Mouse (Mus musculus) megakaryocyte progenitor cell, adult 5-6 weeks (primary cell): ENCODE data around the gene Fcrls. TPM values are rescaled to one million over a fixed set of nuclear protein-coding genes. Genes with fewer than 3 reads are reported as not detected.

Experiments used
- ATAC-seq: replicated peaks from 2 replicates; pipeline ENCODE4 v1.8.0; 2016; ENCODE audit warnings: mild to moderate bottlenecking, moderate TSS enrichment, inconsistent platforms; ENCODE audit not compliant: poor library complexity
- total RNA-seq, 2 experiments: library from RNA; stranded (forward) in 1 of 2; stranded (reverse) in 1 of 2; fragments of 157-497, 149-512 nt in 1 of 2; fragments of 200-1000 nt in 1 of 2; gene quantifications; 2 replicates each; pipeline versions ENCODE4 v1.2.3 to v1.2.4; 2015 to 2017

Gene Fcrls
- total RNA-seq (2015) (not detected in 2 replicates), total RNA-seq (2017) (0.67 TPM in 1 of 2 replicates, not detected in the other)

DNA sequence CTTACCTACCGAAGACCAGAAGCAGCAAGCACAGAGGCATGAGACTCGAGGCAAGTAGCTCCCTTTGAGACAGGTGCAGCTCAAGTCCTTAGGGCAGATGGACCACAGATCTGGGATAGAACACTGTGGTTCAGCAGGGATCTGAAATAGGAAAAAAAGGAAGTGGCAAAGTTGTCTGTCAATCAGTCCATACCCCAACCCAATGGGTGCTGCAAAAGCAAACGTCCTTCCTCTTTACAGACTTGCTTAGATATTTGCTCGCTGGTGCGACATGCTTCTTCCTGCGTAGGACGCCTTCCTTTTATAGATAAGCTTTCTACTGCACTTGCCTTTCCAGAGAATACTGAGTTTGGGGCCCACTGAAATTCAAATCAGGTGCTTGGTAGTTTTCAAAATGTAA, at the start of gene Fcrls:
Fcrls (minus strand) TSS at position 303 of the 400 bp plus-strand sequence.
- ATAC-seq: peak; percentile 86

DNA sequence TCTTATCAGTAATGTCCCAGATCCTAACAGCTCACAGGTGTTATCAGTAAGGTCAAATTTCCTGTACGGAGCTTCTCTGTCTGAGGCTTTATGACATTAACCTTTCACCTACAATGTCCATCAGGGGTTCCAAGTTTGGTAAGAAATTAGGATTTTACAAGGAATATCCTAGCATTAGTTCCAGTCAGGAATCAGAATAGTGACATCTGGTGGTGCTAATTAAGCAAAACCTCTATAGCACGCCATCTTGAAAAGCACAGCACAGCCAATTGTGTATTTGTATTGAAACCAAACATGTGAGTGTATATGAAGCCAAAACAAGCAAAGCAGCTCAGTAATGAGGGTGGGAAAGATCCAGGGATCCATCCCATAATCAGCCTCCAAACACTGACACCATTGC, 46.4 kb upstream of the Fcrls start:
- ATAC-seq: no peak

DNA sequence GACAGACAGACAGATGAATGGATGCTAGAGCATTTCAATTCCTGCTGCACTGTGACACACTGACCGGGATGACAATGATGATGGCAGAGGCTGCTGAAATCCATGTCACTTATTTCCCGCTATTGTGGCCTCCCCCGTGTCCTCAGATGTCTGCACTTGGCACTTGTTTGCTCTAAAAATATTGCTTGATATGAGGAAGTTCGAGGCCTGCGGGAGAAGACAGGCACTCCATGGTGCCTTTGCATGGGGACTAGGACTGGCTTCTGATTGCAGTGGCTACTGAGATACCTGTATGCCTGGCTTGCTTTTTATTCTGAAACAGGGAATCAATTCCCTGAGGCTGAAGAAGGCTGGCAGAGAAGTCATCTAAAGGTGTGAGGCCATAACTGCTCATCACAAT, 36.4 kb upstream of the Fcrls start:
- no peak for ATAC-seq

DNA sequence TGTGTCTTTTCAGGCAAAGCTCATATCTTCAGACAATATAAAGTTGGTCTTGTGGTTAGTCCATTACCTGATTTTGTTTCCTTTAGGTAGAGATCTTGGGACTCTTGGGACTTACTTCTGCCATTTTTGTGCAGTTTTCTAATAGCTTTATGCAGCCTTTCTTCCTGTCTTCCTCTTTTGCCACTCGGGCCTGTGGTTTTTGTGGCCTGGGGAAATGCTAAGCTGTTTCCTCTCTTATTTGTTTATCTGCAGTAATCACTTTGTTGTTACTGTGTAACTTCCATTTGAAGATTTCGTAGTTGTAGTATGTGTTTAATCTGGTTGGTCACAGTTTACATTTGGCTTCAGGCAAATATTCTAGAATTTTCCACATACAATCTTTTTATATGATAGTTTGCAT, 10.8 kb upstream of the Fcrls start:
- peak; percentile 86 for ATAC-seq

DNA sequence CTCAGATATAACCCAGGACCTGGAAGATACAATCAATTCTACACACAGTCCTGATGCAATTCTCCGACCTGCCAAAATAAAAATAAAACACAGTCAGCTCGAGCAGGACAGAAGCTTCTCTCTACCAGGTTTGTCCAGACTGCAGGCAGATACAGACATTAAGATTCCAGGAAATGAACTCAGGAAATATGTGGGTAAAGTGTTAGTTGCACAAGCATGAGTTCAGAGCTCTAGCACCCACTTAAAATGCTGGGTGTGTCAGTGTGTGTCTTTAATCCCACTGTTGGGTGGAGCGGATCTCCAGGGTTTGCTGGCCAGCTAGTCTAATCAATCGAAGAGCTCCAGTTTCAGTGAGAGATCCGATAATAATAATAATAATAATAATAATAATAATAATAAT, 3.0 kb upstream of the Fcrls start:
- peak; percentile 73 for ATAC-seq

DNA sequence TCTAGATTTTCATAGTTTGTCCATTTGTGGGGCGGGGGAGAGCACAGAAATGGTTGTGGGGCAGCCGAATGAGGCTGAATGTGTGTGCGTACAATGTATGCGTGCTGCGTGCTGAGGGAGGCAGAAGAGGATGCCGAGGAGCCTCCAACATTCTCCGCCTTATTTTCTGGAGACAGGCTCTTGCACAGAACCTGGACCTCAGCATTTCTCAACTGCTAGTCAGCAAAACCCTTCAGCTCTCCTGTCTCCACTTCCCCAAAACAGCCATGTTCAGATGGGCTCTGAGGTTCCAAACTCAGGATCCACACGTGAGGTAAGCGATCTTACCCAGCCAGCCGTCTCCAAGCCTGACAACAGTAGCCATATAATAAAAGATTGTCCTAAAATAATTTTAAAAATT, 8.3 kb downstream of the Fcrls start:
- ATAC-seq: no peak

DNA sequence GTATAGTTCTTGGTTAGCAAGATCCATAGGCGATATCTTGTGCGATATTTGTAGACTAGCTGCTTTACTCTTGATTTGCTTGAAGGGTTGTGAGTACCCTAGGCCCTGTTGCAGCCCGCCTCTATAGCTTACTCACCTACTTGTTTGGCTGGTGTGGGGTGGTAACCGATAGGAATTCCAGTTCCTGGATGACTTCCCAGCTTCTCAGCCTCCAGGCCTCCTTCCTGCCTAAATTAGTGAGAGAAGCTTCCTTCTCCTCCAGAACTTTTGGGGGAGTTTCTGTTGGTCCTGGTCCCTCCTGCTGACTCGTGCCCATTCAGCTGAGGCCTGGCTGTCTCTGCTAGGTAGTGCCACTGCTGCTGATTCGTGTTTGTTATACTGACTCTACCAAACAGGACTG, 14.0 kb downstream of the Fcrls start:
- ATAC-seq: no peak

DNA sequence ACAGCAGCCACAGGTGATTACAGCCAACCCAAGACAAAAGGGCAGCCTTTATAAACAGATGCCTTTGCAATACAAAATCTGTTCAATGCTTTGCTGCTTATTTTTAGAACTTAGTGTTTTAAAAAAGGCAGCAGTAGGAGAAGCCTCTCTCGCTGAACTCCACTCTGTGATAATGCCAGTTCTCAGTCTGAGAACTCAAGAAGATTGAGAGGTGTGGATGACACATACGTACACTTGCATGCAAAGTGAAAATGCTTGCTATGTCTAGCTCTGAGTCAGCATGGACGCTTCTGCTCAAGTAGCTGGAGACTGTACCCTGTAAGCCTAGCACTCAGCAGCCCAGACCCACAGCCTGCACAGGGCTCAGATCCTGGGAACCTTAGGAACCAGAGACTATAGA, 16.2 kb downstream of the Fcrls start:
- ATAC-seq: no peak

DNA sequence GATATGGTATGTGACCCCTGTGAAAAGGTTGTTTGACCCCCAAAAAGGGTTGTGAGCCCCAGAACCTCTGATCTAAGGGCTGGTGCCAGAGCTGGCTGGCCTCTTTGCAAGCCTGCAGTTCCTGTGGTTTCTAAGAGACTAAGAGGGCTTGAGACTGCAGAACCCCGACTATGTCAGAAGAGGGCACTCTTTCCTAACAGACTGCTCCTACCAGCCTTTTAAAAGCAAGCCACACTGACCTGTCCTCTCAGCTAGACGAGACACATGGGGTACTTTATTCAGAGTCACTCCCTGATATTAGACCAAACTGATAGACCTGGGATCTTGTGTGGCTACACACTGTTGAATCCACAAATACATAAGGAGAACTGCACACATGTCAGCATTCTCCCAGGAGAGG, 19.9 kb downstream of the Fcrls start:
- peak; percentile 76 for ATAC-seq

DNA sequence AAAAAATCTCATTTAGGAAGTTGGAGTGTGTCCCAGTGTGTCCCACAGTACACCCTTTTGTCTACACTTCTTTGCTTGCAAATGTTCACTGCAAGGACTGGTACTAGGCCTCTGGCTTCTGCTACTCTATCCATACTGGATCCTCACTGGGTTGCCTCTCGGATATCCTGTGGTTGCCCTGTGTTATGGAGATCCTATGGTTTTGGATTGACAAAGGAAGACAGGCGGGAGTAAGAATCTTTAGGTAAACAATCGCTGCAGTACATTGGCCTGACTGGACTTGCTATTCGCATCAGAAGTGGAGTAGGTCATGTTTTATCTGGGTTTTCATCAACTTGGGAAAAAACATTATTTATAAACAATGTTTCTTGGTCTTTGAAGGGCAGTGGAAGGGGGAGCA, 22.6 kb downstream of the Fcrls start:
- ATAC-seq: no peak

DNA sequence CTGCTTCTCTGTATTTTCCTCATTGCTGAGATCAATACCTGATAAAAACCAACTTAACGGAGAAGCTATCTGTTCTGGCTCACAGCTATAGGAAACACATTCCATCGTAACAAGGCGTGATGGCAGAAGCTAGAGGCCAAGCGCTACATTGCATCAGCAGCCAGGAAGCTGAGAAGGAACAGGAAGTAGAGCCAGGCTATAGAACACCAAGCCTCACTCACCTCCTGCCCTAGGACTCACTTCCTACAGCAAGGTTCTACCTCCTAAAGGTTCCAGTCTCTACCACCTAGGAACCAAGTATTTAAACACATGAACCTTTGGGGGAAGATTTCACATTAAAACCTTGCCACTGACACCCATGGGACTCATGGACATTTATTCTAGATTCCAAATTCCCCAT, 39.9 kb downstream of the Fcrls start:
- no peak for ATAC-seq

DNA sequence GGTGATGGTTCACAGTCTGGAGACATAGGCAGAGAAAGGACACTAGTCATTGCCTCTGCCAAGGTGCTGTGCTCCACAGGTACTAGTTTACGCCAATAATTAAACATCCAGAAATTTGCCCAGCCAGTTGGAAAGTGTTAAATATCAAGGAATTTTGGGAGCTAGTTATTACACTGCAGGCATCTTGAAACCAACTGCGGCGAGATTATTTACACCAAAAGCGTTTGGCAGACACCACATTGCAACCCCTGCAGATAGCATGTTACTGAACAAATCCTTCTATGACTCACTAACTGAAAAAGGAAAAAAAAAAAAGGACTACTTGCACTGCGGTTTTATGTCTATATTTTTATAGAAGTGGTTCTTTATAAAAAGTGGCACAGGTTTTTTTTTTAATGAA, 41.2 kb downstream of the Fcrls start:
- ATAC-seq: no peak

DNA sequence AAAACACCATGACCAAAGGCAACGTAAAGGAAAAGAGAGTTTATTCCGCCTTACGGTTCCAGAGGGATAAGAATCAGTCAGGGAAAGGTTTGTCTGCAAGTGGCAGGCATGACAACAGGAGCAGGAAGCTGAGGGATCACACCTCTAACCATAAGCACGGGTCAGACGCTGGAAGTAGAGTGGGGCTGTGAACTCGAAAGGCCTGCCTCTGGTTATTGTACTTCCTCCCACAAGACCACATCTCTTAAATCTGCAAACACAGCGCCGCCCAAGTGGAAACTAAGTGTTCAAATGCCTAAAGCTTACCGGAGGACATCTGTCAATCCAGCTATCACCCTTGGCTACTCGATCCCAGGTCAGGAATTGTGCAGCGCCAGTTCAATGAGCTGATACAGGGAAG, 48.4 kb downstream of the Fcrls start:
- no peak for ATAC-seq

DNA sequence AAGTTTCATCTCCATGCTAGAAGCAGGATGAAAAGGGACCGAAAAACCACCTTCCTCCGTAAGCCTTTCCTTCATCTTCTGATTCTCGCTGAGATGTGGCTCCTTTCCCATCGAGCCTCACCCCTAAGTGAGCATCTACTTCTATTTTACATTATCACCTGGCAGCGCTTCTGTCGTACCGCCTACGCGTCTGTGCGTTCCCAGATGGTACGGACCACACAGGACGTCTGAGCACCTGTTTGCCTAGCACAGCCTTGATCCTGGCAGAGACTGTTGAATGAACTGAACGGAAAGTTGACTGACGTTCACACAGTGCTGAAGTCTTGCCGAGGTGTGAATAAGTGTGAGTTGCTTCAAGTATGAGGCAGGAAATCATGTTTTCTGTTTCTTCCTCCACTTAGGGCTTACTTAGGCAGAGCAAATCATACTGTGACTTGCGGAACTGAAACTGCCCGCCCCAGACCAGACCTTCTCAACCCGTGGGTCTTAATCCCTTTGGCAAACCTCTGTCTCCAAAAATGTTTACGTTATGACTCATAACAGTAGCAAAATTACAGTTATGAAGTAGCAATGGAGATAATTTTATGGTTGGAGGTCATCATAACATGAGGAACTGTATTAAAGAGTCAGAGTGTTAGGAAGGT, 49.2 kb downstream of the Fcrls start:
- no peak for ATAC-seq

DNA sequence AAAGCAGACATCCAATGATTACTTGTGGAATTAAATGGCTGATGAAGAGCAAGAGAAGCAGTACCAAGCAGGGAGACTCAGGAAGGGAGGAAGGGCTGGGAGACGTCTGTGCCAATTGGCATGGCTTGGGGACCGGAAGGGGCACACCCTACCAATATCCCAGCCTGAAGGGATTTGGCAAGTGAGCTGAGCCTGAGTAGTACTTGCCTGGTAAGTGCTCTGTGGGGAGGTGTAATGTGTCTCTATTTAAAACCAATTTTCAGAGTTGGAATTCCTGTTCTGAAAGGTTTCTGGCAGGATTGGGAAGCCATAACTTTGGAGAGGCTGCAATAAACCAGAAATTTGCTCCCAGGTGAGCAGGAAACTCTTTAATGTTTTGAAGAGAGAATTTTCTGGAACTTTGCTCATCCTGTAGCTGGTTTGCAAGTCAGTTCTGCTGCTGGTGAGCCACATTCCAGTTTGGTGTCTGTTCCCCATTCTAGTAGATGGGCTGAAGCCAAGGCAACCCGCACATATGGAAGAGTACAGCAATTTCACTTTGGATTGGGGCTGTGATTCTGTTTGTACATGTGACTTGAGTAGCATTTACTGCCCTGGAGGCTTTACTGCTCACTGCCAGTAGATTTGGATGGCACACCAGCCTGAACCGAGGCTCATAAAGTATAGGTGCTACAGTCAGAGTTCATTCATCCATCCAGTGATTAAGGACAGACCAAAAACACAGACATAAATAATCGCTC, 57.0 kb downstream of the Fcrls start:
- no peak for ATAC-seq

Other genes starting within 250 kb of the Fcrls start
- not detected in 2 replicates for gene Kirrel, start 89.0 kb downstream of the Fcrls start, total RNA-seq (2015)
- not detected in 2 replicates for gene Kirrel, start 89.0 kb downstream of the Fcrls start, total RNA-seq (2017)
- 0.20 TPM in 1 of 2 replicates, not detected in the other for gene Cd5l, start 94.1 kb upstream of the Fcrls start, total RNA-seq (2015)
- 0.21 and 0.88 TPM in 2 replicates for gene Cd5l, start 94.1 kb upstream of the Fcrls start, total RNA-seq (2017)
- 0.49 and 1.2 TPM in 2 replicates for gene Fcrl1, start 112.6 kb upstream of the Fcrls start, total RNA-seq (2015)
- gene Fcrl1, start 112.6 kb upstream of the Fcrls start, total RNA-seq (2017): 0.12 and 0.74 TPM in 2 replicates
- 0.05 TPM in 1 of 2 replicates, not detected in the other for gene Fcrl5, start 172.0 kb upstream of the Fcrls start, total RNA-seq (2015)
- not detected in 2 replicates for gene Fcrl5, start 172.0 kb upstream of the Fcrls start, total RNA-seq (2017)